Mouse (Mus musculus): ENCODE data around the gene Naaladl2.
"Not testable (repeated sequence)": the region's sequence is repeated elsewhere in the genome, so short reads cannot be mapped to it uniquely, and the experiment has no call there.

Naaladl2 gene

DNA sequence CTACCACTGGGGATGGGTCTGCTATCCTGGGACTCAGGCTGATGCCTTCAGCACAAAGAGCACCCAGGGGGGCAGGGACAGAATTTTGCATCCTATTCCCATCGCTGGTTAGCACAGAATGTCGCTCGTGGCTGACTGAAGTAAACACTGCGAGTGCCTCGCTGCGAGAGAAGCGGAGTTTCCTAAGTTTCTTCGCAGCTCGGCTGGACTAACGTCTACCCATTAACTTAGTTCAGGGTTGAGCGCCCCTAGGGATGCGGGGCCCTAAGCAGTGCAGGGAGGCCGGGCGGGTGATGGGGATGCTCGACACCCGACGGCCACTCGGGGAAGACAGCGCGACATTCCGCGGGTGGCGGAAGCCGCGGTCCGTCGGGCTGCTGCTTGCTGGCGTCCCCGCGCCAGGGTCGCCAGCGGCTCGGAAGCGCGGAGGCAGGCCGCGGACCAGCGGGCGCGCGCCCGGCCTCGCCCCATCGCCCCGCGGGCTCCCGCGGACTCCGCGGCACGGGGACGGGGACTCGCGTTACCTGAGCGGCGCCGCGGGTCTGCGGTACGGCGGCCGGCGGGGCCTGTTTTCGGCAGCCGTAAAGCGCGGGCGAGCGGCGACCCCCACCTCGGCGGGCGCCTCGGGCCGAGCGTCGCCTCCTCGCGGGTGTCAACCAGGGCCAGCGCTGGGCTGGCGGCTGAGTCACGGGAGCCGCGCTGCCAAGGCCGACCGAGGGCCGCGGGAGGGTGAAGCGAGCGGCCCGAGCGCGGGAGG is at the start of gene Naaladl2:
Naaladl2 (minus strand) TSS at position 707 of the 757 bp plus-strand sequence.
- DNase-seq (ENCODE audit: low spot score), result no peak

DNA sequence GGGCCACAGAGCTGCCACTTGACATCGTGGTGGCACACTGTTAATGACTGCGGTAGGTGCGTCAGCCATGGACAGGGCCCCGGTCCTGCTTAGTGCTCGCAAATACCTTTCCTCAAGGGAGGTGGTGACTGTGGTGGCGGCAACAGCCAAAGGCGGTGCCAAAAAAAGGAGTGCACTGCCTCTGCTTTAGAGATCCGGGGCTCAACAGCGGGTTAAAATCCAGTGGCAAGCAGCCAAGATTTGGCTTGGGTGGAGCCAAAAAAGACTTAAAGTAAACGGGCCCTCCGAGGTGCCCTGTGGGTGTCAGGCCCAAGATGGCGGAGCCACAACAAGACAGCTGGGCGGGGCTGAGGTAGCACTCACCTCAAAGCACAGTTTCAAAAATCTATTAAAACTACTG is 7.7 kb upstream of the Naaladl2 start:
- DNase-seq (ENCODE audit: low spot score), result no peak

- no peak for DNase-seq (ENCODE audit: low spot score)
Measured at GRCm38 (mm10) chr3:25147271-25147670, 3.2 kb upstream of the Naaladl2 start.

- no peak for DNase-seq (ENCODE audit: low spot score)
Measured at GRCm38 (mm10) chr3:25144961-25145697, 1.1 kb upstream of the Naaladl2 start.

GRCm38 (mm10) chr3:25143111-25143510 is 950 bp downstream of the Naaladl2 start:
- DNase-seq (ENCODE audit: low spot score), result no peak

- DNase-seq (ENCODE audit: low spot score), result no peak
Measured at GRCm38 (mm10) chr3:25131848-25132247, 12.2 kb downstream of the Naaladl2 start.

GRCm38 (mm10) chr3:25127864-25128263 is 16.2 kb downstream of the Naaladl2 start:
- DNase-seq (ENCODE audit: low spot score), result no peak

- DNase-seq (ENCODE audit: low spot score), result no peak
Measured at GRCm38 (mm10) chr3:25124919-25125846, 18.9 kb downstream of the Naaladl2 start.

DNA sequence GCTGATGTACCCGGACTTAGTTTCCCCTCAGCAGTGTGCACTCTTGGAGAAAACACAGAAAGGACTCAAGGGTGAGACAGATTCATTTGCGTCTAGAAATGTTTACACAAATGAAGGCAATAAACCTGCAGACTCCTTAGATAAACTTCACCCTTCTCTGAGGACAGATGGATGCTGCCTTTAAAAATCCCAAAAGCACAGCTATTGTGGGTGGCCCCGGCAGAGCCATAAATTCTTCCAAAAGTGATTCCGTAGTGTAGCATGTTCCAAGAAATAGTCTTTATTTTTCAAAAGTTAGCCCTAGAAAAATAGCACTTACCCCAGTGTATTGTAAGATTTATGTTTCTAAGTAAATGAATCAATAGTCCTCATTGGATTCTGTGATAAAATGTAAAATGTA is 31.0 kb downstream of the Naaladl2 start:
- DNase-seq (ENCODE audit: low spot score), result no peak

- DNase-seq (ENCODE audit: low spot score), result no peak
Measured at GRCm38 (mm10) chr3:25108997-25109396, 35.1 kb downstream of the Naaladl2 start.

DNA sequence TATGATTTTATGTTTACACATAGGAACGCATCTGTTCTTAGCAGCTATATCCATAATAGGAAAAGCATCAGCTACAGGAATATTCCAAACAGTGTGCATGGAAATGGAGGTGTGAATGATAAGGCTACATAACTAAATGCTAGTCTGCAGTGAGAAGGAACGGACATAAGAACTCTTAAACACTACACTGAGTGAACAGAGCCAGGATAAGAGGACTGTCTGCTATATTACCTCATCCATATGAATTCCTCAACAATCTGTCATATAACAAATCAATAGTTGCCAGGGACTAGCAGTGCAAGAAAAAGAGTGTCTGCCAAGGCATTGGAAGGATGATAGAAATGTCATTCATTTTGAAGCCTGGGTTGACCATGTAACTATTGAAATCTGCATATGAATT is 51.1 kb downstream of the Naaladl2 start:
- DNase-seq (ENCODE audit: low spot score), result no peak

- no peak for DNase-seq (ENCODE audit: low spot score)
Measured at GRCm38 (mm10) chr3:25075785-25076184, 68.3 kb downstream of the Naaladl2 start.

DNA sequence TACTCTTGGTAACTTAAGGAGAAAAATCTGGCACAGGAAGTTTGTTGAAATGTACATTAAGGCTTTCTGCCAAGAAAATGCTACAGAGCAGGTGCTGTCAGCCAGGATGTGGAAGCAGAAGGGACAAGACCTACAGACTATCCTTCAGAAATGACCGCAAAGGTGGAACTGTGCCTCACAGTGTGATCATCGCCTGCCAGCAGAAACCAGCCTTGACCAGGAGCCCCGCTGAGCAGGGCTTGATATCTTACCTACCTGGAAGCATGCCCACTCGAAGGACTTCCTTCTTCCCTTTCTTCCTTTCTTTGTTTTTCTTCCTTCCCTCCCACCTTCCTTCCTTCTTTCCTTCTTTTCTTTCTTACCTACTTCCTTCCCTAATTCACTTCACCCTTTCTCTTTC is 69.8 kb downstream of the Naaladl2 start:
- DNase-seq (ENCODE audit: low spot score), result no peak

DNA sequence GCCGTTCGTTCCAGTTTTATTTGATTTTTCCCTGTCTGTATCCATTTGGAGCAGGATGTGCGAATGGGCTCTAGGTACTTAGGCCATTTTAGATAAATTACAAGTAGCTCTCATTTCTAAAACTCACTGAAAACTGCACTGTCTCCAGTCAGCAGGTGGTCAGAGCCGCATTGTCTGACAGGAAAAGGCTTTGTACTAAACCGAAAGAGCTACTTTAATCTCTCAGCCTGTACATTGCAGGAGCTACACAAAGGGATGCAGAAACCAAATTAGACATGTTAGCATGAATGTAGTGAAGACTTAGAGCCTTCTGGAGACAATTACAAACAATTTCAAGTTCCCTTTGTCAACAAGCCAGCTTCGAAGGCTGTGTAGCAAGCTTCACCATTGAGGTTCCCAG is 70.2 kb downstream of the Naaladl2 start:
- no peak for DNase-seq (ENCODE audit: low spot score)

DNA sequence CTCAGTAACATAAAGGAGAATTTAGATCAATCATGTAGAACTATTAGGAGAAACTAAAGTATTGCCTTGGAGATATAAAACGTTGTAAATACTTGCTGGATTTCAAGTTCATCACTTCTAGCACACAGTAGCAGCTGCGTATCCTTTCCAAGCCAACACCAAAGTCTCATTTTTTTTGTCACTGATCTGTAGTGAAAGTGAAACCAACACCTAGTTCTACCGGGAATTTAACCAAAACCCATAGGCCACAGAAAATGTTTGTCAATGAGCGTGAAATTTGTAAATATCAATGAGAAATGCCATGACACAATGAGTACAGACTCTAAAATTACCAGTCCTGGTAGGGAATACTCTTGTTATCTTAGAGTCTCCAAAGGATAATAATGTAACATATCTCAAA is 80.8 kb downstream of the Naaladl2 start:
- DNase-seq (ENCODE audit: low spot score), result no peak

DNA sequence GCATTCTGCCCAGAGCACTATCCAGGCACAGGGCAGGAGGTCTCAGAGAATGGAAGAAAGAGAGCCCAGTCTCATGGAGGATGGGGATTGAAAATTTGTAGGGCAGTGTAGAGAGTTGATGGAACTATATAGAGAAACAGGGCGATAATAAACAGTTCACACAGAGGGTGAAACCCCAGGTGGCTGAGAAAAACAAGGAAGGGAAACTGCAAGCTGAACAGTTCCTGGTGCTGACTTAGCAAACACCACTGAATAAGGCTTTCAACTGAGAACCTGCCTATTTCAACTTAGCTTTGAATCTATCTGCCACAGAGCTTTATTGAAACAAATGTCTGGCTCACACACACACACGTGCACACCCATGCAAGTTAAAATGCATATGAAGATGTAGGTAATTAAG is 91.1 kb downstream of the Naaladl2 start:
- DNase-seq (ENCODE audit: low spot score), result no peak

DNA sequence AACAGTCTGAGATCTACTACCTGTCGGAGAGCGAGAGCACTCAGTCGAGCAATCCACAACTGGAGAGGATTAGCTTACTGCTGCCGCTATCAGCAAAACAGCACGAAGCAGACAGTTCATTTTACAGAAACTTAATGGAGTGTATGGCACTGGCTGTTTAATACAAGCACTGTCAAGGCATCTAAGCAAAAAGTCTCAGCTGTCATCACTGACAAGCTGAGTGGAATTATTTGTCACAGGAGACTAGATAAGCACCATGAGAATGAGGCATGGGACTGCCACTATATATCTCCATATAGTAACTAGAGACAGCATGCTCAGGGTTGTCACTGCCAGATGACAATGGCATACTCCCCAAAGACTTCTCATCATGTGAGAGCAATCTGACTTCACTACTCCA is 124.1 kb downstream of the Naaladl2 start:
- no peak for DNase-seq (ENCODE audit: low spot score)

- no peak for DNase-seq (ENCODE audit: low spot score)
Measured at GRCm38 (mm10) chr3:25010751-25011150, 133.3 kb downstream of the Naaladl2 start.

GRCm38 (mm10) chr3:25006802-25007201 is 137.3 kb downstream of the Naaladl2 start:
- DNase-seq (ENCODE audit: low spot score), result not testable (repeated sequence)

- no peak for DNase-seq (ENCODE audit: low spot score)
Measured at GRCm38 (mm10) chr3:24992577-24992976, 151.5 kb downstream of the Naaladl2 start.

DNA sequence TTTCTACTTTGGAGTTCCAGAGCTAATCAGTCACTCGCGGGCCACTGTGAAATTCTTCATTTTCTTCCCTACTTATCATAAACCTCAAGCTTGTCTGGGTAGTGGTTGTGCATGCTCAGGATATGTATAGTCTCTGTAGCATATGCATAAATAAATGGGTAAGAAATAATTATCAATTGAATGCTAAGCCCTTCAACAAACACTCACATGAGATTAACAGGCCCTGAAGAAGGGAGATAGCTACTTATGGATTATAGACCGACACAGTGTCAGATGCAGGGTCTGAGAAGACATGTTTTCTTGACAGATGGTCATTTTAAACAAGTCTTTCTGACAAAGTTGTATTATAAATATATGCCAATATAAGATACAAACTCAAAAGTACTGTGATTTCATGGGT is 152.0 kb downstream of the Naaladl2 start:
- no peak for DNase-seq (ENCODE audit: low spot score)

DNA sequence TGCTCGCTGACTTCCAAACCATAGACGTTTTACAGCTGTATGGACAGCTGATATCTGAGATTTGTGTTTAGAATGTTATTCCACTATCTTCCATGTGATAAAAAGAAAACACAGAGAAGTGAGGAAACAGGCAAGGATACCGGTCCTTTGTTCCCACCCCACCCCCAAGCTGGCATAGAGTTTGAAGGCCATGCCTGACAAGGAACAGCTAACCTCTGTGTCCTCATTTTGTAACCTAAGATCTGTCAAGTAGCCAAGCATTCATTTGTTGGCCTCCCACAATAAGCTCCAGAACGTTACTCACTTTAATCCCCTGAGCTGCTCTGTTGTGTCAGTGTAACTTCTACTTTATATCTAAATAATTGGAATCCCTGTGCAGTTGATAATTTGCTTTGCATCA is 161.9 kb downstream of the Naaladl2 start:
- DNase-seq (ENCODE audit: low spot score), result no peak
